Mouse (Mus musculus): ENCODE data around the gene Zscan26. TPM values are rescaled to one million over a fixed set of nuclear protein-coding genes. Genes with fewer than 3 reads are reported as not detected.

Gene Zscan26
- 108 TPM for polyA plus RNA-seq (2015; fragmentation: Illumina TruSeq; extraction: RNeasy Lipid Tissue Mini Kit (QIAGEN cat#74804); ENCODE audit: insufficient read depth, low replicate concordance)

GRCm38 (mm10) chr13:21453449-21453848 lies at the start of gene Zscan26:
Zscan26 (minus strand) TSS chr13:21453730.

GRCm38 (mm10) chr13:21501182-21501581 lies 47.7 kb upstream of the Zscan26 start, which contains the start of gene Gm11273:
Gm11273 (minus strand) TSS chr13:21501418.

GRCm38 (mm10) chr13:21495080-21495479 lies 41.5 kb upstream of the Zscan26 start, which contains the start of gene AK157302:
AK157302 (plus strand) TSS chr13:21495223.

GRCm38 (mm10) chr13:21478759-21479670 lies 25.5 kb upstream of the Zscan26 start, which contains the start of the genes Zkscan4 and Gm10065:
Zkscan4 (plus strand) TSS chr13:21478907.
Gm10065 (minus strand) TSS chr13:21479441.

GRCm38 (mm10) chr13:21468061-21469019 lies 14.8 kb upstream of the Zscan26 start, which contains the start of gene Nkapl:
Nkapl (minus strand) TSS chr13:21468509.

GRCm38 (mm10) chr13:21440503-21441206 lies 12.9 kb downstream of the Zscan26 start, which contains the start of gene Pgbd1:
Pgbd1 (minus strand) TSS chr13:21441058.

GRCm38 (mm10) chr13:21402287-21402846 lies 51.2 kb downstream of the Zscan26 start, which contains the start of gene Zkscan3:
Zkscan3 (minus strand) TSS chr13:21402755.

Other genes with a start within 250 kb of the Zscan26 start
- not detected for gene Gpx5, start 161.0 kb downstream of the Zscan26 start, polyA plus RNA-seq (2015; fragmentation: Illumina TruSeq; extraction: RNeasy Lipid Tissue Mini Kit (QIAGEN cat#74804); ENCODE audit: insufficient read depth, low replicate concordance)
- gene Gpx6, start 141.6 kb downstream of the Zscan26 start, polyA plus RNA-seq (2015; fragmentation: Illumina TruSeq; extraction: RNeasy Lipid Tissue Mini Kit (QIAGEN cat#74804); ENCODE audit: insufficient read depth, low replicate concordance): not detected
- not detected for gene Olfr1367, start 106.8 kb downstream of the Zscan26 start, polyA plus RNA-seq (2015; fragmentation: Illumina TruSeq; extraction: RNeasy Lipid Tissue Mini Kit (QIAGEN cat#74804); ENCODE audit: insufficient read depth, low replicate concordance)
- 7.2 TPM for gene Zscan12, start 90.9 kb downstream of the Zscan26 start, polyA plus RNA-seq (2015; fragmentation: Illumina TruSeq; extraction: RNeasy Lipid Tissue Mini Kit (QIAGEN cat#74804); ENCODE audit: insufficient read depth, low replicate concordance)
- gene Zkscan3, start 51.0 kb downstream of the Zscan26 start, polyA plus RNA-seq (2015; fragmentation: Illumina TruSeq; extraction: RNeasy Lipid Tissue Mini Kit (QIAGEN cat#74804); ENCODE audit: insufficient read depth, low replicate concordance): 109 TPM
- 1.5 TPM for gene Pgbd1, start 12.7 kb downstream of the Zscan26 start, polyA plus RNA-seq (2015; fragmentation: Illumina TruSeq; extraction: RNeasy Lipid Tissue Mini Kit (QIAGEN cat#74804); ENCODE audit: insufficient read depth, low replicate concordance)
- gene Nkapl, start 14.8 kb upstream of the Zscan26 start, polyA plus RNA-seq (2015; fragmentation: Illumina TruSeq; extraction: RNeasy Lipid Tissue Mini Kit (QIAGEN cat#74804); ENCODE audit: insufficient read depth, low replicate concordance): 0.32 TPM
- 1.2 TPM for gene Zkscan4, start 25.2 kb upstream of the Zscan26 start, polyA plus RNA-seq (2015; fragmentation: Illumina TruSeq; extraction: RNeasy Lipid Tissue Mini Kit (QIAGEN cat#74804); ENCODE audit: insufficient read depth, low replicate concordance)
- not detected for gene Gm10065, start 25.7 kb upstream of the Zscan26 start, polyA plus RNA-seq (2015; fragmentation: Illumina TruSeq; extraction: RNeasy Lipid Tissue Mini Kit (QIAGEN cat#74804); ENCODE audit: insufficient read depth, low replicate concordance)
- 1.3 TPM for gene AK157302, start 41.5 kb upstream of the Zscan26 start, polyA plus RNA-seq (2015; fragmentation: Illumina TruSeq; extraction: RNeasy Lipid Tissue Mini Kit (QIAGEN cat#74804); ENCODE audit: insufficient read depth, low replicate concordance)
- gene Gm11273, start 47.7 kb upstream of the Zscan26 start, polyA plus RNA-seq (2015; fragmentation: Illumina TruSeq; extraction: RNeasy Lipid Tissue Mini Kit (QIAGEN cat#74804); ENCODE audit: insufficient read depth, low replicate concordance): 1.8 TPM
- gene Zkscan8, start 77.4 kb upstream of the Zscan26 start, polyA plus RNA-seq (2015; fragmentation: Illumina TruSeq; extraction: RNeasy Lipid Tissue Mini Kit (QIAGEN cat#74804); ENCODE audit: insufficient read depth, low replicate concordance): 19.1 TPM
- gene Olfr1366, start 89.1 kb upstream of the Zscan26 start, polyA plus RNA-seq (2015; fragmentation: Illumina TruSeq; extraction: RNeasy Lipid Tissue Mini Kit (QIAGEN cat#74804); ENCODE audit: insufficient read depth, low replicate concordance): not detected
- not detected for gene Olfr1535, start 106.2 kb upstream of the Zscan26 start, polyA plus RNA-seq (2015; fragmentation: Illumina TruSeq; extraction: RNeasy Lipid Tissue Mini Kit (QIAGEN cat#74804); ENCODE audit: insufficient read depth, low replicate concordance)
- not detected for gene Olfr1364, start 128.0 kb upstream of the Zscan26 start, polyA plus RNA-seq (2015; fragmentation: Illumina TruSeq; extraction: RNeasy Lipid Tissue Mini Kit (QIAGEN cat#74804); ENCODE audit: insufficient read depth, low replicate concordance)
- not detected for gene Olfr1362, start 160.3 kb upstream of the Zscan26 start, polyA plus RNA-seq (2015; fragmentation: Illumina TruSeq; extraction: RNeasy Lipid Tissue Mini Kit (QIAGEN cat#74804); ENCODE audit: insufficient read depth, low replicate concordance)
- not detected for gene Olfr11, start 188.8 kb upstream of the Zscan26 start, polyA plus RNA-seq (2015; fragmentation: Illumina TruSeq; extraction: RNeasy Lipid Tissue Mini Kit (QIAGEN cat#74804); ENCODE audit: insufficient read depth, low replicate concordance)
- gene Olfr1361, start 209.7 kb upstream of the Zscan26 start, polyA plus RNA-seq (2015; fragmentation: Illumina TruSeq; extraction: RNeasy Lipid Tissue Mini Kit (QIAGEN cat#74804); ENCODE audit: insufficient read depth, low replicate concordance): not detected
- gene Olfr1360, start 223.7 kb upstream of the Zscan26 start, polyA plus RNA-seq (2015; fragmentation: Illumina TruSeq; extraction: RNeasy Lipid Tissue Mini Kit (QIAGEN cat#74804); ENCODE audit: insufficient read depth, low replicate concordance): not detected
- not detected for gene Olfr1359, start 244.4 kb upstream of the Zscan26 start, polyA plus RNA-seq (2015; fragmentation: Illumina TruSeq; extraction: RNeasy Lipid Tissue Mini Kit (QIAGEN cat#74804); ENCODE audit: insufficient read depth, low replicate concordance)